11 mouse cellular contexts compared by ENCODE assay signal in genomic region chr2:76449836-76450355, GRCm38 (mm10). TPM values are rescaled to one million over a fixed set of nuclear protein-coding genes. Genes with fewer than 3 reads are reported as not detected.
DNase-seq lines count a peak whose midpoint lies in the region.
"Had no signal": no experiment of that assay in that cellular context is flagged by ENCODE, and none has a peak within 500 bp of the region (broad histone marks: within the 10 kb centered on the region; RNA-seq: fewer than 3 reads in every experiment).

No protein-coding gene starts in this region.

- peak; percentile 53 for DNase-seq in heart, adult 11 months
- no peak for DNase-seq in heart, postnatal 36 days
- peak; percentile 34 for DNase-seq in R1 (ENCODE audit: low read depth, low spot score)
- peak; percentile 13 for DNase-seq in adrenal gland, postnatal 25 days
- DNase-seq in lung, adult 18-20 months: no peak
- DNase-seq in kidney, adult 18-20 months: no peak
- DNase-seq: cerebellum, adult 9-11 months; cerebellum, postnatal 36 days; gastrocnemius, postnatal 10 days; heart, adult 2 months; heart, postnatal 14 days had no signal

- intact Hi-C loops in heart, postnatal 36 days (cut with DNase I): loop anchor here (1.0 kb wide), 1 partner anchor 7 kb away; no protein-coding TSS in a partner anchor

RNA-seq across cellular contexts. Expression of gene Osbpl6, which starts 43.6 kb away (rescaled TPM):
- 10 to 100 TPM; 11.2 to 13.0 TPM for total RNA-seq in heart, postnatal 36 days (2021)
- total RNA-seq in adrenal gland, postnatal 25 days (2021): 23.9 and 31.9 TPM in 2 replicates

Comparison
In these comparisons a context has a peak if more than half of its experiments do, and no peak if none do; other contexts are left out.
1. DNase-seq: peak in heart, adult 11 months (single experiment), R1 (single experiment) and adrenal gland, postnatal 25 days (single experiment); none in heart, postnatal 36 days (0 of 2), lung, adult 18-20 months (0 of 2) and kidney, adult 18-20 months (single experiment).